In genomic region chr3:55816096-55816495, GRCm38 (mm10) we compare ENCODE assay signal across 23 mouse cellular contexts. TPM values are rescaled to one million over a fixed set of nuclear protein-coding genes. Genes with fewer than 3 reads are reported as not detected.
"Had no signal": no experiment of that assay in that cellular context is flagged by ENCODE, and none has a peak within 500 bp of the region (broad histone marks: within the 10 kb centered on the region; RNA-seq: fewer than 3 reads in every experiment).

No protein-coding gene starts in this region.

- H3K9ac ChIP-seq: limb, embryonic 13.5 days; liver, embryonic 13.5 days; neural tube, embryonic 12.5 days; neural tube, embryonic 15.5 days had no signal

- H3K27me3 ChIP-seq: limb, embryonic 13.5 days; liver, embryonic 13.5 days; neural tube, embryonic 12.5 days; neural tube, embryonic 15.5 days had no signal

- H3K9me3 ChIP-seq: limb, embryonic 13.5 days; liver, embryonic 13.5 days; neural tube, embryonic 12.5 days; neural tube, embryonic 15.5 days had no signal

- H3K27ac ChIP-seq: kidney, postnatal 0 days; layer of hippocampus, adult 2 months; left cerebral cortex, adult 2 months; liver, embryonic 13.5 days; neural tube, embryonic 12.5 days; neural tube, embryonic 15.5 days had no signal

- H3K4me1 ChIP-seq: liver, embryonic 13.5 days; neural tube, embryonic 12.5 days had no signal

- DNase-seq: kidney, adult 2 months; kidney, postnatal 25 days; layer of hippocampus, adult 9-11 months; layer of hippocampus, postnatal 36 days; liver, embryonic 13.5 days; lung, adult 2 months; lung, postnatal 14 days; lung, postnatal 4 days; right cerebral cortex, adult 18-20 months; right cerebral cortex, postnatal 14 days; spleen, adult 18-20 months; thymus, adult 18-20 months; thymus, postnatal 36 days had no signal

- H3K4me3 ChIP-seq: layer of hippocampus, adult 2 months; left cerebral cortex, adult 2 months; limb, embryonic 13.5 days; liver, embryonic 13.5 days; neural tube, embryonic 12.5 days; neural tube, embryonic 15.5 days had no signal

- H3K36me3 ChIP-seq: liver, embryonic 13.5 days had no signal

- ATAC-seq: intestine, postnatal 0 days had no signal

- H3K4me2 ChIP-seq: liver, embryonic 13.5 days; neural tube, embryonic 12.5 days; neural tube, embryonic 15.5 days had no signal

RNA-seq across cellular contexts. Expression of gene Mab21l1, which starts 33.8 kb away (rescaled TPM):
- total RNA-seq: liver, adult 2 months; megakaryocyte, adult 5-6 weeks had no signal
- polyA plus RNA-seq: liver, adult 2 months; testis, adult 2 months had no signal
